Mouse (Mus musculus) brain, adult 2 months (tissue): ENCODE measurements around the gene Hfe.
"Not testable (repeated sequence)": the region's sequence is repeated elsewhere in the genome, so short reads cannot be mapped to it uniquely, and the experiment has no call there.

Experiments
- DNase-seq: peaks from one replicate; pipeline ENCODE4 v3.0.0; 2011; ENCODE audit warnings: low read depth, low spot score

Gene Hfe

DNA sequence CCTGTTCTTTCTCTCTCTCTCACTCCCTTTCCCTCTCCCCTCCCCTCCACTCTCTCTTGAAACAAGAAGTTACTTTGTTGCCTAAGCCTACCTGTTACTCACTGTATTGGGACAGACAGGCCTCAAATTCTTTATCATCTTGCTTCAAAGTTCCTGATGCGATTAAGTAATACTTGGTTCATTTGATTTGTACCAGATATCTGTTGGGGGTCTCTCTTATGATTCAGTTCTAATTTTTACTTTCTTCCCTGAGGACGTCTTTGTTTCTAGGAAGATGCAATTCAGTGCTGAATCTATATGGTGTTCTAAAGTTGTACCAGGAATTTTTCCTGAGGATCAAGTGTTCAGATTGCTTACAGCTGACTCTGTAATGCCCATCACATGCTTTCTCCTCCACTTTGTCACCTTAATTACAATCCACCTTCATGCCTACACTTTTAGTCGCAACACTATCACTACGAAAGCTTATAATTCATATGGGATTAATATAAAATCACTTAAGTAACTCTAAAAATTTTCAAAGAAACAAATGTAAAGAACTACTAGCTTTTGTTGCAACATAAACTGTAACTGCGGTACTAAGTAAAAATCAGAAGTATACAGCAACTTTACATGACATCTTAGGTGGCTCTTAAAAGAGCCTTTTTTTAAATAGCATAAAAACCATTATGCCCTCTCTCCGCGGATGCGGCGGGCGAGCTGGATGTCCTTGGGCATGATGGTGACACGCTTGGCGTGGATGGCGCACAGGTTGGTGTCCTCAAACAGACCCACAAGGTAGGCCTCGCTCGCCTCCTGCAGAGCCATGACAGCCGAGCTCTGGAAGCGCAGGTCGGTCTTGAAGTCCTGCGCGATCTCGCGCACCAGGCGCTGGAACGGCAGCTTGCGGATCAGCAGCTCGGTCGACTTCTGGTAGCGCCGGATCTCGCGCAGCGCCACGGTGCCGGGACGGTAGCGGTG is 34.0 kb upstream of the Hfe start:
- no peak for DNase-seq

DNA sequence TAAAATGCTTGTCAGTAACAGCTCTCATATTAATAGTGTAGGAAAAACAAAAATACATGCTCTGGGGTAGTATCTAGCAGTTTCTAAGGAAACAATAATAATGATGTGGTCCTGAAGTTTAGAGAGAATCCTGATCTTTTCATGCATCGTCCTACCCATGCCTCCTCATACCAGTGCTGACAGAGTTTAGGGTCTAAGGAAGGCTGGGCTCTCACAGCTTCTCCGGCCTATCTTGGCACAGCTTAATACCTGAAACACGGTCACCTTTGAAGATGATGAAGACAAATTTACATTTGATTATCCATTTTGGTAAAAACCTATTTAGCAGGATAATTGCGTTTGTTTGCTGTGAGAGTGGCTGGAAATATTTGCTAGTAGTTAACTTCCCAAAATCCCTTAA is 33.3 kb upstream of the Hfe start:
- DNase-seq: no peak

DNA sequence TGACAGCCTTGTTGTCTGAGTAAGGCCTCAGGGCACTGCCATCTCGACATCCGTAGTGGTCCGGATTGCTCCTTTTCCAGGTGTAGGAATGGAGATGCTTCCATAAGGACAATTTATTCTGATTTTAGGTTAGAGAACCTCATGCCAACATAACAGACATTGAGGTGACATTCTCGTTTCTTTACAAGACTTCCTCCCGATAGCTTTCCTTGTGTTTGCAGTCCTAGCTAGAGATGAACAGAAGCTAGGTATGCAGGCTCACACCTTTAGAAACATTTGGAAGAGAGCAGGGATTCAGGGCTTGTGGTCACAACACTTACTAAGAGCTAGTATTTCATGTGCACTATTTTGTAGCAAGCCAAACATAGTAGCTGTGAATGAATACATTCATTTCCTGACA is 32.6 kb upstream of the Hfe start:
- no peak for DNase-seq

DNA sequence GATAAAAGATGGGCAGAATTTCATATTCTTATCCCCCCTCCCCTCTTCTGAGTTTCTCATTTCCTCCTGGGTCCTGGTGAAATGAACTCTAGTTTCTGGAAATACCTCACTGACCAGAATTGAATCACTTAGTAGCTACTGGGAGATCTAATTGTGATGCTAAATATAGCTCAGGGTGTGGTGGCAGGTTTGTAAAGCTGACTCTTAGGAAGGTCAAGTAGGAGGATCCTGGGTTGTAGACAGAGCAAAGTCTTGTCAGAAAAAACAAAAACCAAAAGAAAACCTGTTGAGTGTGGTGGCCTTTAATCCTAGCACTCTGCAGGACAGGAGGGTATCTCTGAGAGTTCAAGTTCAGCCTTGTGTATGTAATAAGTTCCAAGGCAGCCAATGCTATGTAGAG is 31.4 kb upstream of the Hfe start:
- DNase-seq: no peak

DNA sequence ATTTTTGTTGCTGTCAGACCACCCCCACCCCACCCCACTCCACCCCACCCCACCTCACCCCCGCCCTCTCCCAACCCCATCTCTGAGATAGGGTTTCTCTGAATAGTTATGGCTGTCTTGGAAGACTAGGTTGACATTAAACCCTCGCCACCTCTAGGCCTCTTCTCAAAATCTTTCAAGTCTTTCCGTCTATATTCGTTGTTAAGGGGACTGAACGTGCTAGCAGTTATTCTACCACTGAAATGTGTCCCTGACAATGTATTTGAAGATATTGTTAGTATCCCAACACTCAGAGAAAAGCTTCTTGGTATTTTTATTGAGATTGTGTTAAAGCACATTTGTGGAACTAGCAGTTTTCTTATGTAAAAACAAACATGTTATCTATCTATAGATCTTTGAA is 30.3 kb upstream of the Hfe start:
- DNase-seq: no peak

DNA sequence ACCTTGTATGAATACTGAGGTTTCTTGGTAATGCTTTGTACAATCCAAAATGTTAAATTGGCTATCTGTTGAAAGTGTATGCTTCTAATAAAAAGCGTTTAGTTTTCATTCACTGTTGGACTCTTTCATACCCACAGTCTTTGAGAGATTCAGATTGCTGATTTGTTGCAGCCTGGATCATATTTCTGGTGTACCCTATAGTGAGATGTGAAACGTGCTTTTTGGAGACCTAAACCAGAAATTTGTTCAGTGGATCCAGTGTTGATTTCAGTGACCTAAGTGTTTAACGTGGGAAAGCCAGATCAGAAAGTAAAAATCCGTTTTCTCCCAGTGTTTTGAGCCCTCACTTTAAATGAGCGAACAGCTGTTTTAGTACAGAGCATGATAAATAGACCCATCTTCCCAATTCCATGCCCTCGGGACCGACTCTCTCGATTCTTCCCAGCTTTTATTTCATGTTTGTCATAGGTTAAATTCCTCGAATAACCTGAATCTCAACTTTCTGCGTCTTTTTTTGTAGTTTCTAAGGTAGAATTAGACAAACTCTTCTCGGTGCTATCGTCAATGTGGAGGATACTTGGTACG is 29.7 kb upstream of the Hfe start:
- no peak for DNase-seq

DNA sequence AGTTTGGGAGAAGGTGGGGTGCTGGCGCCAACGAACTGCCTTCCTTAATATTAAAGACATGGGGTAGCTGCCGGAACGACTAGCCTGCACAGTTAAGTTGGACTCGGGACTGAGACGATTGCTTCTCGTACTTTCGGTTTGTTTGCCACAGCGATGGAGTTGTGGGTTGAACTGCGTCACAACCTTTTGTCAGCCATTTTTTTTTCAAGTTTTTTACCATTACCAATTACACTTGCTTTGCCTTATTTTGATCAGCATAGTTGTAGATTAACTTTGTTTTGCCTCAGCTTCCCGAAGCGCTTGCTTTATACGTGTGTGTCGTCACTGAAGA is 29.2 kb upstream of the Hfe start:
- no peak for DNase-seq

DNA sequence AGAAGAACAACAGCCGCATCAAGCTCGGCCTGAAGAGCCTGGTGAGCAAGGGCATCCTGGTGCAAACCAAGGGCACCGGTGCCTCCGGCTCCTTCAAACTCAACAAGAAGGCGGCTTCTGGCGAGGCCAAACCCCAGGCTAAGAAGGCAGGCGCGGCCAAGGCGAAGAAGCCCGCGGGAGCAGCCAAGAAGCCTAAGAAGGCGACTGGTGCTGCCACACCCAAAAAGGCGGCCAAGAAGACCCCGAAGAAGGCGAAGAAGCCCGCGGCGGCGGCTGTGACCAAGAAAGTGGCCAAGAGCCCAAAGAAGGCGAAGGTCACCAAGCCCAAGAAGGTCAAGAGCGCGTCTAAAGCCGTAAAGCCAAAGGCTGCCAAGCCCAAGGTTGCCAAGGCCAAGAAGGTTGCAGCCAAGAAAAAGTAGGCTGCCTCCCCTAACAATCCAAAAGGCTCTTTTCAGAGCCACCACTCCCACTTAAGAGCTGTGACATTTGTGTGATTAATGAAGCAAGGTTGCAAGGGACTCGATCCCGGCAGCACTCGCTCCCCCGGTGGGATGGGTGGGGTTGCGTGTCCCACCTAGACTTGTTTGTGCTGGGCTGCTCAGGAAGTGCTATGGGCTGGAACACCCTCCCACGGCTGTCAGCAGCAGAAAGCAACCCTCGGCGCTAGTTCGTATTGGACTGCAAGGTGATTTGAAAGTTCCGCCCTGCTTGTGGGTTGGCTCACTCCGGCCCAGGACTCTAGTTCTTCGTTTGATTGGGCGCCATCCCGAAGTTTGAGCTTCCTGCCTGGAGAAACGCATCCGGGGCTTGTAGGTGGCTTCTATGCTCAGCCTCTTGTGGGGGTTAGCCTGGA is 28.6 kb upstream of the Hfe start:
- DNase-seq: peak; percentile 99

DNA sequence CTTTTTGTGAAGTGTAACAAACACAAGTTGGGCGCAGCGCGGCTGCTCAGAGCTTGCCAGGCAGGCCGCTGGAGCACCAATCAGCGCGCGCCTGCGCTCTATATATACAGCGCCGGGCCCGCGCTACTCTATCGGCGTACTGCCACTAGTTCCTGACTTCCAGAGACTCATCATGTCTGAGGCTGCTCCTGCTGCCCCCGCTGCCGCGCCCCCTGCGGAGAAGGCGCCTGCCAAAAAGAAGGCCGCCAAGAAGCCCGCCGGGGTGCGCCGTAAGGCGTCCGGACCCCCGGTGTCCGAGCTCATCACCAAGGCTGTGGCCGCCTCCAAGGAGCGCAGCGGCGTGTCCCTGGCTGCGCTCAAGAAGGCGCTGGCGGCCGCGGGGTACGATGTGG is 28.0 kb upstream of the Hfe start, which contains the start of gene Hist1h1c:
Hist1h1c (plus strand) TSS at position 132 of the 392 bp plus-strand sequence.
- DNase-seq: peak; percentile 93

DNA sequence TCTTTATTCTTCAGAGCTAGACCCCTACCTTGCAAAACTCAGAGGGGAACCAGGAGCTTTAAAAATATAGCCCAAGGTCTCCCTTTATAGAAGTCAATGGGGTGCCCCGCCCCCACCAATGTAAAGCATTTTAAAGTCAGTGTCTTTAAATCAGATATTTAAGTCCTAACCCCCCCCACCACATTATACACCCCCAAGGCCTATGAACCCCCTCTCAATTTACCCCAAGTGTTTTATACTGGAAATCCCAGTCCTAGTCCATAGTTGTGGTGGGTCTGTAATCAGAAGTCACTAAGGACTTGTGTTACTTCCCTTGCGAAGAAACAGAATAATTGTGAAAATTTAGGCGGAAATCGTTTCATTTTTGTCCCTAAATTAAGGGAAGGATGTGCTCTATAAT is 27.4 kb upstream of the Hfe start:
- DNase-seq: no peak

DNA sequence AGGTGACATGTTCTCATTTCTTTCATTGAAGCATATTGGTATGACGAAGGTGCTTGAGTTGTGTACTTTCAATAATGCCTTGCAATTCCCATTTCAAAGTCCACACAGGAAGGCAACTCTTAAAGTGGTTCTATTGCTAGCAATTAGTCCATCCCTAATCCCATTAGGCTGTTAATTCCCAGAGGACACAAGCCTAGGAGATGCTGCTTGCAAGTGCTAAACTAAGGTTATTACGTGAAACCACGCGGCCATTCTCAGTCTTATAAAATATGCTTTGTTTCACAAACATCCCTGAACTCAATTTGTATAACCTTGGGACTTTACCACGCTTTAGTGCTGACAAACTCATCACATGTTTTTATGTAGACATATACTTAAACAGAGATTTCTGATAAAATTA is 26.4 kb upstream of the Hfe start:
- DNase-seq: no peak

DNA sequence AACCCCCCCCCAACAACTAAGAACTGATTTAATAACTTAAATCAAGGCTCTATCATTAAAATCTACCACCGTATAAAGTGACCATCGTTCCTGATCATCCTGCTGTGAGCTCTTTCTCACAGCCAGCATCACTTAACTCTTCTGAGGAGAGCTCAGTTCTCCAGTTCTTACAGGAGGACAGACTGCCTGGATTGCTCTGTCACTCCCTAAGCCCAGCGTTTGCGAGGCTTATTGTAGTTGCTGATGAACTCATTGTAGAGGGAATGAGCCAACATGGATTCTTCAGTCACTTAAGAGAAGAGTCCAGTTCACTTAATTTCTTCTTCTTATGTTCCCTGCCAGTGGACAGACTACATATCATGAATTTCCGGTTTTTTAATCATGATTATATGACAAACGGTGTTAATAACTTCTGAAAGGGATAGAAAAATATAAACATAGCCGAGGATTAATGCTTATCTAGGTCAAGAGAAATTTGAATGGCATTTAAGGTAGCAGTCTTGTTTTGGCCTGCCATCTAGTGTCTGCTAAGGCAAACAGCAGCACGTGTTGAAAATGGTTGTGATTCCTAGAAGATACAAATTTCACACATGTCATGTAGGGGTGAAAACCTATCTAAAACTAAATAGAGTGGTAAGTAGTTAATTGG is 21.6 kb upstream of the Hfe start:
- peak; percentile 80 for DNase-seq

DNA sequence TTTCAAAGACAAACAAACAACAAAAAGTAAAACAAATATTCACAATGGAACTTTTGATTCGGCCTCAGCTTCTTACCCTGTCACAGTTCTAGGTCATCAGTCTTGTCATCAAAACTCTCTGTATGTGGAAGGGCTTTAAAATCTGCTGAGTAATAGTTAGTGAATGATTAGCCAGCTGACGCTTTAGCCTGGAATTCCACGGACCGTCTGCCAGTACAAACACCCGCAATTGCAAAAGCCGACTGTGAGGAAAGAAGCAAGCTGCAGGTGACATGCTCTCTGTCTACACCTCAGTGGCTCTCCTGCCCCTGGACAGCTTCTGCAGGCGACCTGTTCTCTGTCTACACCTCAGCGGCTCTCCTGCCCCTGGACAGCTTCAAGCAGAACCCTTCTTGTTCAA is 19.8 kb upstream of the Hfe start:
- DNase-seq: no peak

DNA sequence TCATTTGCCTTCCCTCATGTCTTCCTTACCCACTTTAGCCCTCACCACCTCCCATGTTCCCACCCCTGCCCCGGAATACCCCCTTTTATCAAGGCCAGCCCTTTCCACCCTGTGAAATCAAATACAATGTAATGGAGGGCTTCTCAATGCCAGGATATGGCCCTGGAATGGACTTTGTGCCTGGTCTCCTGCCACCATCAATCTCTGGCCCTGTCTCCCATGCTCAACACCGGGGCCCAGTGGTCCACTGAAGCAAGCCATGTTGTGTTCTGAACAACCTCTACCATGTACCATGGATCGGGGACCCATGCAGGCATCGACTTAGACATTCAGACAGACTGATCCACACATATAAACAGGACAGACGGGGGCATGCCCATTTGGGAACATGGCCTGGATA is 19.1 kb upstream of the Hfe start:
- DNase-seq: no peak

DNA sequence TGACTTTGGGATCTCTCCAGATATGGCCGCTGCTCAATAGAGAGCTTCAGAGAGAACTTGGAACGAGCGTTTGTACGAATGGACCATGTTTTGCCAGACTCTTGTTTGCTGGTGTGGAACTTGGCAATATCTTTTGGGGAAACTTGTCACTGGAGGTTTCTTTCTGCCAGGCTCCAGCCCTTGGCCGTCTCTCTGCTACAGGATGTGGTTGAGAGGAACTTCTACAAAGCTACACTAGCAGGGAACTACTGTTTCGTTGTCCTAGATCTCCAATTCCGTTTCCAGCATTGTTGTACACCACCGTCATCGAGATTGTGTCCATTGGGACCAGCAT is 18.5 kb upstream of the Hfe start:
- no peak for DNase-seq

DNA sequence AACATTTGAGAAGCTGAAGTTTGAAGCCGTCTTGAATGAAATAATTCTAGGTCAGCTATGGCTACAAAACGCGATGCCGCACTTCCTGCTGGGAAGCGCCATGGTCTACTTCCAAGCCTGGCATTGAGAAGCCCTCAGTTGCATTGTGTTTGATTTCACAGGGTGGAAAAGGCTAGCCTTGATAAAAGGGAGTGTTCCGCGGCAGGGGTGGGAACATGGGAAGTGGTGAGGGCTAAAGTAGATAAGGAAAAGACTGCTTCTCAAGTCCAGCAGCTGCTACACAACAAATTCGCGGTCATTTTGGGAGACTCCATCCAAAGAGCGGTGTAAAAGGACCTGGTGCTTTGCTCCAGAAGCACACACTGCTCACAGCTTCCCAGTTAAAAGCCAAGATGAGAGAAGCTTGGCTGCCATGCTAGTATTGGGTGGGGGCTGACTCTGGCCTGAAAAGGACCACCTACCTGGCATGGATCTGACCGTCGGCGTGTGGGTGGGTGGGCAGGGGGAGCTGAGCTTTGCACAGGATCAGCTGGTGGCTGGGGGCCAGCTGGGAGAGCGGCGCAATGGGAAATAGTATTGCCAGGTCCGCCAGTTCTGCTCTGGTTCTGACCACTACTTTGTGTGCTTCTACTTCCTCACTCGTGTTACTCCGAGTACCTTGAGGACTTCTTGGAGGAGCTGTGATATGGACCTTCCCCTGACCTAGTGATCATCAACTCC is 18.0 kb upstream of the Hfe start:
- no peak for DNase-seq

DNA sequence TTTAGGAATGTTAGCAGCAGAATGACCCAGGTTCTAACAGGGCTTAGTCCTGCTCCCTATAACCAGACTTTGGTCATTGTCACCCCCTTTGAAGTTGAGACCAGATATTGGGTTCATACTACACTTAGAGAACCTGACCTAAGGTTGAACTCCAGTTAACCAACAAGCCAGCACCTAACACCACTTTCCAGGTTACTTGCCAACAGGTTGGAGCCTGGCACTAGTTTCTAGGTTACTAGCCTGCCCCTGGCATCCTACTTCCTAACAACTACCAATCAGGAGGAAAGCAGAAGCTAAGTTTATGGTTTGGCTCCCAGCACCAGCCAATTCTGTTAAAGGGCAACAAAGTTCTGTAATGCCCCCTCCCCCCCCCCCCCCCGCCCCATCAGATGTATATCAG is 14.6 kb upstream of the Hfe start:
- no peak for DNase-seq

DNA sequence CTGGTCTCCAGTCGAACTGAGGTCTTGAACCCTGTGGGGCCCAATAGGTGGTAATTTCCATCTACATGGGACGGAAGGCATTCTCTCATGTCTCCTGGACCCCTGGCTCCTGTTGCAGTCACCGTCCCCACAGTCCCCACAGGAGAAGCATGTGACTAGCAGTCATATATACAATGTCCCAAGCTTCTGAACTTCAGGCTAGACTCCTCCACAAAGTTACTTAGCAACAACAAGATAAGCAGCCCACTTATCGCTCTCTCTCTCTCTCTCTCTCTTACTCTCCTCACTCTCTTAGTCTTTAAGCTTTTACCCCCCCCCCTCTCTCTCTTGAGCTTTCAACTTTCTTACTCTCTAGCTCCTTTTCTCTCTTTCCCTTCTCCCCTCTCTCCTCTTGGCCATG is 13.6 kb upstream of the Hfe start:
- no peak for DNase-seq

DNA sequence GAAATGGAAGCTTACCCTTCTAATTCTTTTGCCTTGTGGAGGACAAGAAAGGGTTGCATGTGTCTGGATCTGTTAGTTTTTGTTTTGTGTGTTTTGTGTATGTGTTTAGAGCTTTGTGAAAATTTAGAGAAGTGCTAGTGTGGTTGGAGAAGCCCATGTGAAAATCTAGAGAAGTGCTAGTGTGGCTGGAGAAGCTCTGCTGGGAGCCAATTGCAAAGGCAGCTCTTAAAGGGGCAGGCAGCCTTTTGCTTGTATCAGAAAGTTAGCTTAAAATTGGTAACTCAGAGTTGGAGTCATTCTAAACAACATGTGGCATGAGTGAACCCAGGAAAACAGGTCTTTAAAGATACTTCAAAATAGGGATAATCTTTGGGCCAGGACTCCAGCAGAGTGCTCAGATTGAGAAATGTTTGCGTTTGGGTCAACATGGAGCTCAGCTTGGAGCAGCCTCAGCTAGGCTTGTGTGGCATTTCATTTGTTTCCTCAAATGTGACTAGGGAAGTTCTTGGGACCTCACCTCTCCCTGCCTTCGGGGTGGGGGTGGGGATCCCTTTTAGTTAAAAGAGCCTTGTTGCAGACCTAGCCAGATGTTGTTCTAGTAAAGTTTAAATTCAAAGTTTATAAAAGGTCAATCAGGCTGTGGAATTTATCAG is 7.1 kb upstream of the Hfe start:
- DNase-seq: not testable (repeated sequence)

DNA sequence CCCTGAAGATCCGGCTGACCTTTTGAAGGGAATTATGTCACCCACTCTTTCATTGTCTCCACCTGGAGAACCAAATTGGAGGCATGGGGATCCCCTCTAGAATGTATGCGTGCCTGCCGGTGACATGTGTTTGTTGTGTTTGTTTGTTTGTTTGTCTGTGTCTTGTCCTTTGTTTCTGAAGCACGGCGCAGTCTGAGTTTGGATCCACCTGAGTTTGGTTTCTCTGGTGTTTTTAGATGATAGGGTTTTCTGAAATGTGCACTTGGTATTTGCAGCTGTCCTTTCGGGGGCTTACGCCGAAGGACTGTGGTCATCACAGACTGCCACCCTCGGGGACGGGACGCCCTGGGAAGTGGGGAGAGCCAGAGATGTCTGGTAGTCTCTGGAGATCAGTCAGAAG is 6.5 kb upstream of the Hfe start:
- no peak for DNase-seq
